ENCODE assay signal across 8 mouse cellular contexts in the genomic region with DNA sequence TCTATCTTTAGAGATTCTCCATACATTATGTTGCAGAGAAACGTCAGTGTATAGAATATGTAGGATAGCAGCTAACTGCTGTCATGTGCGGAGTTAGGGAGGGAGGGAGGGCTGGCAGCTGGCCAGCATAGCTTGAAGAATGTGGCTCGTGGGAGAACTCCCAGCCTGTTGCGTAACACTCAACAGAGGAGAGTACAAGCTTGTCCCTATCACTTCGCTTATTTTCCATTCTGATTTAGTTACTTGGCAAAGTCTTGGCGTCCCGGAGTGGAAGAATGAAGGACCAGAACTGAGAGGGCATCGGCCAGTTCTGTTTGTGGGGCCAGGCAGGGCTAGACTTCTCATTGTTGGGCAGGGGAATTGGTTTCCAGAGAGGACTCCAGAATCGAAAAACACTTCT. TPM values are rescaled to one million over a fixed set of nuclear protein-coding genes. Genes with fewer than 3 reads are reported as not detected.
A peak's percentile ranks its signal among the peaks of the same experiment; 100 is the strongest.
DNase-seq lines count a peak whose midpoint lies in the region; ATAC-seq and TF ChIP-seq lines count a peak whose summit lies in the region.

No protein-coding gene starts in this region.

- 22% methylated on average over 9 of the region's 9 CpGs for WGBS in hindbrain, embryonic 16.5 days

- intact Hi-C loops in left cerebral cortex, postnatal 14 days (cut with DNase I), result loop anchor here (2.0 to 5.0 kb wide), 3 partner anchors 33 to 358 kb away; a partner anchor contains a TSS

- H3K4me1 ChIP-seq in bone marrow macrophage, adult 2 months (ENCODE audit: control insufficient read depth, insufficient read depth, low read length), result peaks cover 16% of the 10 kb centered on the region
- H3K4me1 ChIP-seq in hindbrain, embryonic 16.5 days (ENCODE audit: control insufficient read depth, insufficient read depth, low read depth, low read length), result peaks cover 20% of the 10 kb centered on the region
- no peaks in the 10 kb centered on the region for H3K4me1 ChIP-seq in testis, adult 2 months (ENCODE audit: control insufficient read depth, insufficient read depth, low read length)

- TF ChIP-seq CTCF in bone marrow macrophage, adult 2 months (IDR thresholded peaks at IDR 0.05; ENCODE audit: low read depth, low read length), result no peak
- no peak for TF ChIP-seq CTCF in testis, adult 2 months (IDR thresholded peaks at IDR 0.05; ENCODE audit: control insufficient read depth, insufficient read depth, insufficient replicate concordance, low read depth, low read length)

- DNase-seq in NIH3T3 (ENCODE audit: low read depth), result peak; percentile 98
- peak; percentile 78 for DNase-seq in gastrocnemius, adult 18-20 months (ENCODE audit: low spot score)
- DNase-seq in left cerebral cortex, postnatal 14 days (ENCODE audit: low spot score in 2 of 2), result peak; percentile 74 to 81
- DNase-seq in natural killer cell, adult 2 months (ENCODE audit: low spot score in 2 of 2), result no peak

- no peak overlapping the region for H3K27ac ChIP-seq in bone marrow macrophage, adult 2 months (ENCODE audit: insufficient read depth, low read depth, low read length)
- H3K27ac ChIP-seq in hindbrain, embryonic 16.5 days (ENCODE audit: low read depth, low read length), result no peak overlapping the region
- H3K27ac ChIP-seq in testis, adult 2 months (ENCODE audit: control insufficient read depth, insufficient read depth, low read depth, low read length), result peak overlapping the region; percentile 33; the same call in 1 of the 2 replicates

- peak overlapping the region; percentile 35 for H3K4me3 ChIP-seq in bone marrow macrophage, adult 2 months (ENCODE audit: insufficient read depth, low read length)
- H3K4me3 ChIP-seq in hindbrain, embryonic 16.5 days (ENCODE audit: low read length), result no peak overlapping the region
- no peak overlapping the region for H3K4me3 ChIP-seq in testis, adult 2 months (ENCODE audit: control insufficient read depth, low read depth, low read length)

- no peaks in the 10 kb centered on the region for H3K36me3 ChIP-seq in hindbrain, embryonic 16.5 days (ENCODE audit: control insufficient read depth, insufficient read depth, low read length)
- H3K36me3 ChIP-seq in testis, adult 2 months (ENCODE audit: control insufficient read depth, insufficient read depth, low read length), result no peaks in the 10 kb centered on the region

- H3K9ac ChIP-seq in hindbrain, embryonic 16.5 days (ENCODE audit: low read depth, low read length), result no peak overlapping the region

- no peaks in the 10 kb centered on the region for H3K27me3 ChIP-seq in hindbrain, embryonic 16.5 days (replicated peaks; ENCODE audit: control insufficient read depth, insufficient read depth, low read length)
- H3K27me3 ChIP-seq in testis, adult 2 months (ENCODE audit: control insufficient read depth, insufficient read depth, low read length), result no peaks in the 10 kb centered on the region

- peak; percentile 43; the same call in 1 of the 2 replicates for ATAC-seq in hindbrain, embryonic 16.5 days
- ATAC-seq in megakaryocyte progenitor cell, adult 5-6 weeks (replicated peaks; ENCODE audit: poor library complexity), result peak; percentile 40; the same call in 1 of the 2 replicates

- H3K9me3 ChIP-seq in hindbrain, embryonic 16.5 days (ENCODE audit: control insufficient read depth, low read length), result no peaks in the 10 kb centered on the region

- no peak for TF ChIP-seq POLR2A in bone marrow macrophage, adult 2 months (IDR thresholded peaks at IDR 0.05; ENCODE audit: borderline replicate concordance, low read depth, low read length)
- no peak for TF ChIP-seq POLR2A in testis, adult 2 months (IDR thresholded peaks at IDR 0.05; ENCODE audit: control insufficient read depth, low read depth, low read length)

- peak overlapping the region; percentile 14 for H3K4me2 ChIP-seq in hindbrain, embryonic 16.5 days (ENCODE audit: low read length)

RNA-seq across cellular contexts. Expression of a gene that starts 6.6 kb away (rescaled TPM):
- polyA plus RNA-seq in bone marrow macrophage, adult 2 months (2012; ENCODE audit: insufficient read depth, insufficient read length, missing spikeins), result not detected in 2 replicates
- total RNA-seq in gastrocnemius, adult 18-20 months (2021), result not detected
- polyA plus RNA-seq in hindbrain, embryonic 16.5 days (2015; fragmentation: Nextera tagmentation; extraction: Ambion mirVana), result not detected in 2 replicates
- total RNA-seq in left cerebral cortex, postnatal 14 days (2021), result not detected
- not detected in 2 replicates for total RNA-seq in megakaryocyte progenitor cell, adult 5-6 weeks (2015)
- total RNA-seq in megakaryocyte progenitor cell, adult 5-6 weeks (2017), result not detected in 2 replicates
- not detected in 2 replicates for polyA plus RNA-seq in testis, adult 2 months (2012; rRNA removed)

RNA-seq across cellular contexts. Expression of a gene that starts 25.4 kb away (rescaled TPM):
- polyA plus RNA-seq in bone marrow macrophage, adult 2 months (2012; ENCODE audit: insufficient read depth, insufficient read length, missing spikeins), result 40.8 and 44.3 TPM in 2 replicates
- 10 to 100 TPM; 28.4 to 33.2 TPM for total RNA-seq in gastrocnemius, adult 18-20 months (2021)
- polyA plus RNA-seq in hindbrain, embryonic 16.5 days (2015; fragmentation: Nextera tagmentation; extraction: Ambion mirVana), result 26.9 and 29.8 TPM in 2 replicates
- 10 to 100 TPM; 35.3 to 36.2 TPM for total RNA-seq in left cerebral cortex, postnatal 14 days (2021)
- total RNA-seq in megakaryocyte progenitor cell, adult 5-6 weeks (2015), result 83.2 and 83.5 TPM in 2 replicates
- 32.3 and 42.5 TPM in 2 replicates for total RNA-seq in megakaryocyte progenitor cell, adult 5-6 weeks (2017)
- 9.1 and 12.2 TPM in 2 replicates for polyA plus RNA-seq in testis, adult 2 months (2012; rRNA removed)

RNA-seq across cellular contexts. Expression of a gene that starts 54.6 kb away (rescaled TPM):
- 48.3 and 49.2 TPM in 2 replicates for polyA plus RNA-seq in bone marrow macrophage, adult 2 months (2012; ENCODE audit: insufficient read depth, insufficient read length, missing spikeins)
- total RNA-seq in gastrocnemius, adult 18-20 months (2021), result 10 to 100 TPM; 53.1 to 55.9 TPM
- 18.9 and 27.8 TPM in 2 replicates for polyA plus RNA-seq in hindbrain, embryonic 16.5 days (2015; fragmentation: Nextera tagmentation; extraction: Ambion mirVana)
- 10 to 100 TPM; 80.7 to 83.7 TPM for total RNA-seq in left cerebral cortex, postnatal 14 days (2021)
- total RNA-seq in megakaryocyte progenitor cell, adult 5-6 weeks (2015), result 26.5 and 33.7 TPM in 2 replicates
- 58.6 and 59.3 TPM in 2 replicates for total RNA-seq in megakaryocyte progenitor cell, adult 5-6 weeks (2017)
- 54.8 and 55.6 TPM in 2 replicates for polyA plus RNA-seq in testis, adult 2 months (2012; rRNA removed)

Comparison
In these comparisons a context has a peak if more than half of its experiments do, and no peak if none do; other contexts are left out.
1. DNase-seq: peak in NIH3T3 (single experiment), gastrocnemius, adult 18-20 months (single experiment) and left cerebral cortex, postnatal 14 days (2 of 2); none in natural killer cell, adult 2 months (0 of 2).